Mouse (Mus musculus): ENCODE data around the gene Galnt14. TPM values are rescaled to one million over a fixed set of nuclear protein-coding genes. Genes with fewer than 3 reads are reported as not detected.

Galnt14 gene
- polyA plus RNA-seq, 2 experiments: 3.0 to 4.9 TPM

- Histone ChIP-seq H3K27me3 (ENCODE audit: control insufficient read depth, insufficient read depth, low read length) (no peaks in the 10 kb centered on the region), H3K27ac (replicated peaks; ENCODE audit: low read depth, low read length) (no peak overlapping the region), H3K4me2 (replicated peaks; ENCODE audit: low read depth, low read length, severe bottlenecking) (no peak overlapping the region), H3K4me1 (ENCODE audit: control insufficient read depth, insufficient read depth, low read length) (no peaks in the 10 kb centered on the region), H3K9me3 (ENCODE audit: control insufficient read depth, low read length) (no peaks in the 10 kb centered on the region), H3K4me3 (replicated peaks; ENCODE audit: low read length) (no peak overlapping the region), H3K9ac (ENCODE audit: low read depth, low read length, severe bottlenecking) (no peak overlapping the region), H3K36me3 (ENCODE audit: control insufficient read depth, insufficient read depth, low read length) (no peaks in the 10 kb centered on the region)
- 75% methylated on average over 4 of the region's 4 CpGs for WGBS
- no peak for TF ChIP-seq POLR2A (IDR thresholded peaks at IDR 0.05; ENCODE audit: borderline replicate concordance, extremely low read depth, insufficient read depth, insufficient read length)
- ATAC-seq (ENCODE audit: low FRiP score, low read depth): no peak
- no peak for DNase-seq (ENCODE audit: low spot score)
Measured at GRCm38 (mm10) chr17:73458741-73459140, 251.5 kb downstream of the Galnt14 start.

DNA sequence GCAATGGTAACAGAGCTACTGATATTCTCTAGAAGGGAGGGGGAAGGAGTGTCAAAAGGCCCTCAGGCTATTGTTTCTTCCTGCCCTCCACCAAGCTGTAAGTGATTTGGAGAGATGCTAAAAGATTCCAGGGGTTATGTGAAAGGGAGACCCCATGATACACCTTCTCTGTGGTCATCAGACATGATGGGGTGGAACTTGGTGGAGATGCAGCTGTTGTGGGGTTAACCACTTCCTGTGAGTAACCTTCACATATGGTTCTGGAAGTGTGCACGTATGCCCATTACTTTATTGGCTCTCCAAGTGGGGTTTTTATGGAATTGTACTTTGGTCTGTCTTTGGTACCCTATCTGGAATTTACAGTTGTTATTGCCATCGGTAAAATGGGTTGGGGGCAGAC is 253.7 kb downstream of the Galnt14 start:
- Histone ChIP-seq H3K4me2 (replicated peaks; ENCODE audit: low read depth, low read length, severe bottlenecking) (no peak overlapping the region), H3K27me3 (ENCODE audit: control insufficient read depth, insufficient read depth, low read length) (no peaks in the 10 kb centered on the region), H3K36me3 (ENCODE audit: control insufficient read depth, insufficient read depth, low read length) (no peaks in the 10 kb centered on the region), H3K27ac (replicated peaks; ENCODE audit: low read depth, low read length) (no peak overlapping the region), H3K9me3 (ENCODE audit: control insufficient read depth, low read length) (no peaks in the 10 kb centered on the region), H3K4me3 (replicated peaks; ENCODE audit: low read length) (no peak overlapping the region), H3K9ac (ENCODE audit: low read depth, low read length, severe bottlenecking) (no peak overlapping the region), H3K4me1 (ENCODE audit: control insufficient read depth, insufficient read depth, low read length) (no peaks in the 10 kb centered on the region)
- DNase-seq (ENCODE audit: low spot score): no peak
- no peak for ATAC-seq (ENCODE audit: low FRiP score, low read depth)
- TF ChIP-seq POLR2A (IDR thresholded peaks at IDR 0.05; ENCODE audit: borderline replicate concordance, extremely low read depth, insufficient read depth, insufficient read length): no peak
- 48% methylated on average over 2 of the region's 2 CpGs for WGBS

DNA sequence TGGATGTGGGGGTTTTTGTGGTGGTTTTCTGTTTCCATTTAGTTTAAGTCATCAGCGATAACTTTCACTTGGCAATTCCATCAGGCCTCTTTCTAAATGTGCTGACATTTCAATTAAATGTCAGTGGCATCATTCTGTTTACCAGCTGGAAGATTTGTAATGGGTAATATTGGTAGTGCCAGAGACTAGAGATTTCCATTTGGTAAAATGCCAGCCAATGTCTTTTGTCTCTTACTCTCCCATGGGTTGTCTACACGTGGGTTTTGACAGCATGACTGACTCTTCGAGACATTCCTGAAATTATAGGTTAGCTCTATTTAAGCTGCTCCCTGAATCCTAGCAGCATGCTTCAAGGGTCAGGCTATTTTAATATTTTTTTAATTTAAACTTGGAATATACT is 256.6 kb downstream of the Galnt14 start:
- no peak overlapping the region for H3K4me3 ChIP-seq (replicated peaks; ENCODE audit: low read length)
- no peak overlapping the region for H3K9ac ChIP-seq (ENCODE audit: low read depth, low read length, severe bottlenecking)
- H3K9me3 ChIP-seq (ENCODE audit: control insufficient read depth, low read length): no peaks in the 10 kb centered on the region
- WGBS: 74% methylated on average over 3 of the region's 3 CpGs
- no peaks in the 10 kb centered on the region for H3K36me3 ChIP-seq (ENCODE audit: control insufficient read depth, insufficient read depth, low read length)
- no peak for DNase-seq (ENCODE audit: low spot score)
- no peak for TF ChIP-seq POLR2A (IDR thresholded peaks at IDR 0.05; ENCODE audit: borderline replicate concordance, extremely low read depth, insufficient read depth, insufficient read length)
- ATAC-seq (ENCODE audit: low FRiP score, low read depth): no peak
- no peak overlapping the region for H3K27ac ChIP-seq (replicated peaks; ENCODE audit: low read depth, low read length)
- no peaks in the 10 kb centered on the region for H3K27me3 ChIP-seq (ENCODE audit: control insufficient read depth, insufficient read depth, low read length)
- no peaks in the 10 kb centered on the region for H3K4me1 ChIP-seq (ENCODE audit: control insufficient read depth, insufficient read depth, low read length)
- H3K4me2 ChIP-seq (replicated peaks; ENCODE audit: low read depth, low read length, severe bottlenecking): no peak overlapping the region

DNA sequence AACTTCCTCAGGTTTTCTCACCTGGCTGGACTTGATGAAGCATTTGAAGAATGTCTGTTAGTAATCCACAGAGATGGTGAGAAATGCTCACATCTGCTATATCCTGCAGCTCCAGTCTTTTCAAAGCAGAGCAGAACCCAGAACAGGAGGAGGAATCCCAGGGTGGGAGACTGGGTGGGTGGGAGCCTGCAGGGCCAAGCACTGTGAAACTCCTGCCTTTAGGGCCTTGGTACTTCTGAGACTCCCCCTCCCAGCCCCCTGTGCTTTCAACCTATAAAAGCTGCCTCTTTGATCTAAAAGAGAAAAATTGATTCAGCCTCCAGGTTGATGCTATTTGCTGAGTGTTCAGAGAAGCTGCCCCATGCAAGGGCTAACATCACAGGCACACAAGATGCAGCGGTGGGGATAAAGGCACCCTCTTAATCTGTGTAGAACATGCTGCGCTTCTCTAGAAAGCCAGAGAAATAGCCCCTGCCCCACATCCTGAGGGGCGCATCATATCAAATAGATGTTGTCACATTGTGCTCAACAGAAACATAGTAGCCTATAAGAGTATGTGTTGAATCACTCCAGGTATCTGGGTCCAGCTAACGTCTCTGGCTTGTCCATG is 258.0 kb downstream of the Galnt14 start:
- Histone ChIP-seq H3K4me3 (replicated peaks; ENCODE audit: low read length) (no peak overlapping the region), H3K4me2 (replicated peaks; ENCODE audit: low read depth, low read length, severe bottlenecking) (no peak overlapping the region), H3K36me3 (ENCODE audit: control insufficient read depth, insufficient read depth, low read length) (no peaks in the 10 kb centered on the region), H3K9me3 (ENCODE audit: control insufficient read depth, low read length) (no peaks in the 10 kb centered on the region), H3K4me1 (ENCODE audit: control insufficient read depth, insufficient read depth, low read length) (no peaks in the 10 kb centered on the region), H3K27me3 (ENCODE audit: control insufficient read depth, insufficient read depth, low read length) (no peaks in the 10 kb centered on the region), H3K9ac (ENCODE audit: low read depth, low read length, severe bottlenecking) (no peak overlapping the region), H3K27ac (replicated peaks; ENCODE audit: low read depth, low read length) (no peak overlapping the region)
- 77% methylated on average over 4 of the region's 4 CpGs for WGBS
- TF ChIP-seq POLR2A (IDR thresholded peaks at IDR 0.05; ENCODE audit: borderline replicate concordance, extremely low read depth, insufficient read depth, insufficient read length): no peak
- DNase-seq (ENCODE audit: low spot score) (no peak), ATAC-seq (ENCODE audit: low FRiP score, low read depth) (no peak)

DNA sequence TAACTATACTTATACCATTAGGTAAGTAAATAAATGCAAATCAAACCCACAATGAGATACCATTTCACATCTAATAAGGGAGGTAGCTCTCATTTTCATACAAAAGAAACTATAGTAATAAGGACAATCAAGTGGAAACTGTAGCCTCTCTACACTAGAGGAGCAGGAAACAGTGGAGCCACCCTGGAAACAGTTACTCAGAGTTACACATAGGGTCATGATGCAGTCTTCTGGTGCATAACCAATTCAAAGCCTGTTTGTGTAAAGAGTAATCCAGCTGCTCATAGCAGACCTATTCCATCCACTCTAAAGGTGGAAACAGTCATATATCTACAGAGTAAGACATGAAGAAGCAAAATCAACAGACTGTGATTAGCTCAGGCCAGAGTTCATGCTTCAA is 261.1 kb downstream of the Galnt14 start:
- TF ChIP-seq POLR2A (IDR thresholded peaks at IDR 0.05; ENCODE audit: borderline replicate concordance, extremely low read depth, insufficient read depth, insufficient read length): no peak
- Histone ChIP-seq H3K4me2 (replicated peaks; ENCODE audit: low read depth, low read length, severe bottlenecking) (no peak overlapping the region), H3K9me3 (ENCODE audit: control insufficient read depth, low read length) (no peaks in the 10 kb centered on the region), H3K4me3 (replicated peaks; ENCODE audit: low read length) (no peak overlapping the region), H3K27ac (replicated peaks; ENCODE audit: low read depth, low read length) (no peak overlapping the region), H3K27me3 (ENCODE audit: control insufficient read depth, insufficient read depth, low read length) (no peaks in the 10 kb centered on the region), H3K4me1 (ENCODE audit: control insufficient read depth, insufficient read depth, low read length) (no peaks in the 10 kb centered on the region), H3K36me3 (ENCODE audit: control insufficient read depth, insufficient read depth, low read length) (no peaks in the 10 kb centered on the region), H3K9ac (ENCODE audit: low read depth, low read length, severe bottlenecking) (no peak overlapping the region)
- no peak for ATAC-seq (ENCODE audit: low FRiP score, low read depth)
- no peak for DNase-seq (ENCODE audit: low spot score)

Other genes starting within 250 kb of the Galnt14 start
- 4.6 and 4.8 TPM in 2 replicates for gene Ehd3, start 93.7 kb upstream of the Galnt14 start, polyA plus RNA-seq (2012; rRNA removed)
- 2.8 and 3.5 TPM in 2 replicates for gene Ehd3, start 93.7 kb upstream of the Galnt14 start, polyA plus RNA-seq (2014; fragmentation: Nextera tagmentation; extraction: Ambion mirVana)
- gene Xdh, start 239.7 kb upstream of the Galnt14 start, polyA plus RNA-seq (2012; rRNA removed): 0.72 and 1.5 TPM in 2 replicates
- gene Xdh, start 239.7 kb upstream of the Galnt14 start, polyA plus RNA-seq (2014; fragmentation: Nextera tagmentation; extraction: Ambion mirVana): 1.1 and 1.5 TPM in 2 replicates